Mouse (Mus musculus) gastrocnemius, postnatal 10 days (tissue): ENCODE data around the gene Acot7. TPM values are rescaled to one million over a fixed set of nuclear protein-coding genes. Genes with fewer than 3 reads are reported as not detected.
A peak's percentile ranks its signal among the peaks of the same experiment; 100 is the strongest.

ENCODE experiments used
- DNase-seq: peaks from one replicate; pipeline ENCODE4 v3.0.0; 2021; ENCODE audit warnings: mixed read lengths
- long read RNA-seq, 2 experiments: library from polyadenylated mRNA; stranded (forward); transcript quantifications; one replicate each; pipeline ENCODE4 v2.0.0; 2021
- total RNA-seq, 2 experiments: library from RNA; stranded (reverse); gene quantifications; 2 replicates each; pipeline ENCODE4 v1.2.3; 2021

Gene Acot7
- 10 to 100 TPM; 11.9 to 14.1 TPM for total RNA-seq
- long read RNA-seq, experiment 1, transcript Acot7-202 (9 exons, 1,457 nt) = major isoform, 11 of 26 reads
- long read RNA-seq, experiment 1, partial matches to known transcripts = 2 of 26 reads
- long read RNA-seq, experiment 1, other reads (novel, unspliced or antisense) = 12 of 26 reads
- long read RNA-seq, experiment 2, partial matches to known transcripts = 1 of 18 reads
- long read RNA-seq, experiment 2, other reads (novel, unspliced or antisense) = 11 of 18 reads

DNA sequence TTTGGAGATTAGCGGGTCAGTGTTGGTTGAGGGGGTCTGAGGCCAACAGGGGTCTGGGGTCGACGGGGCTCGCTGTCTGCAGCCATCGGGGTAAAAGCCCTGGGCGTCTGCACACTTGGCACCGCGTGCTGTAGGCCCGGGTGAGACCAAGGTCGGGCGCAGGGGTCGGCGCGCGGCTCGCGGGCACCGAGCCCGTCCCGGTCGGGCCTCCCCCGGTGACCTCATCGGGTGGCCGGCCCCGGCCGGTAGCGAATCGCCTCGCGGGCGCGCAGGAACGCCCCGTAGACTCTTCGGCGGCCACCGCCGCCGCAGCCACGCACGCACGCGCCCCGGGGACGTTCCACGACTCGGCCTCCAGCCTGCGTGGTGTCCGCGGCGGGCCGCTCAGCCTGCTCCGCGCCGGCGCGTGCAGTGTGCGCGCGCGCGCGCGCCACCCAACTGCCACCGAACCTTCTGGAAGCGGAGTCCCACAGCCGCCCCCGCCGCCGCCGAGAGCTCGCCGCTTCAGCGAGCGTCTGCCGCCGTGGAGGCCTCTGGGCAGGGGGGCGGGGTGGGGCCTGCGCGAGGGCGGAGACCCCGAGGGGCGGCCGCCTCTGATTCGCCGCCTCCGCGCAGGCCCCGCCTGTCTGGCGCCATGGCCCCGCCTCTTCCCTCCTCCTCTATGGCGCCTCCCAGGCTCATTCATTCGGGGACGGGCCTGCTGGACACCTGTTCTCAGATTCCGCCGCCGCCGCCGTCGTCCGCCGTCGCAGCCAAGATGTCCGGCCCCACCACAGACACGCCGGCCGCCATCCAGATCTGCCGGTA is at the start of gene Acot7:
Gene Acot7, plus strand, starts transcription at position 598 of the 807 bp plus-strand sequence.
- DNase-seq = peak; percentile 94

DNA sequence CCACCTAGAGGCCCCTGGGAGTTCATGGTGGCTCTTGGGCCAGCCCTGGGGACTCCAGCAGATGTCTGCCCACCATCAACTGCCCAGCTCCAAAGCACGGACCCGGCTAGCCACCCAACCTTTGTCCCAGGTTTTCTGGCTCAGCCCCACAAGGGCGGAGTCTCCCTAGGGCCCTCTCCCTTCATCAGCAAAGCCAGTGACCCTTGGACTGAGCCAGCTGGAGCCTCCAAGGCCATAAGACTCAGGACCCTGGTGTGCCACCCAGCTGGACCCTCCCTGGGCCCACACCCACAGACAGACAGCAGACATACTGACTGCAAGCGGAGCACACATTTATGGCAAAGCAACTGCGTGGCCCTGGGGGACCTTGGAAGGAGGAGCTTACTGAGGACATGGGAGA is 49.1 kb upstream of the Acot7 start:
- DNase-seq = no peak

DNA sequence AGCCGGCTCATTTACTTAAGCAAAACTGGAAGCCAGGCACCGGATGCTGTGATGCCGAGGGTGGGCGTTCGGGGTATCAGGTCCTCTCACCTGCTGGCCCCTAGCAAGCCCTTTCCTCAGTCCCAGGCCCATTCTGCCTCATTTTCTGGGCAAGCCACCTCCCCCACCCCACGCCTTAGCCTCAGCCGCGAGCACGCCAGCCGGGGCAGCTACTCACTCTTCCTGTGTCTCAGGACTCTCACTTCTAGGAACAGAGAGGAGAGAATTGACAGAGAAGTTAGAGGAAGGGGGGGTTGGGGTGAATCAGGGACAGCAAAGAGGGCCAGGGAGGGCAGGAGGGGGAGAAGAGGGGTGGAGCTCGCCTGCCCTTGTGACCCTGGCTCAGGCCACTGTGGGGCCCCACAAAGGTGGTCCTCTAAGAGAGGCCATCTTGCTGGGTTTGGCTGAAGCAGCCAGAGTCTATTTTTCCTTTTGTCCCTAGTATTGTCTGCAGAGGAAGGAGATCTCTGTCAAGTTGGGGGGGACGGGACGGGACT is 48.5 kb upstream of the Acot7 start:
- DNase-seq = no peak

DNA sequence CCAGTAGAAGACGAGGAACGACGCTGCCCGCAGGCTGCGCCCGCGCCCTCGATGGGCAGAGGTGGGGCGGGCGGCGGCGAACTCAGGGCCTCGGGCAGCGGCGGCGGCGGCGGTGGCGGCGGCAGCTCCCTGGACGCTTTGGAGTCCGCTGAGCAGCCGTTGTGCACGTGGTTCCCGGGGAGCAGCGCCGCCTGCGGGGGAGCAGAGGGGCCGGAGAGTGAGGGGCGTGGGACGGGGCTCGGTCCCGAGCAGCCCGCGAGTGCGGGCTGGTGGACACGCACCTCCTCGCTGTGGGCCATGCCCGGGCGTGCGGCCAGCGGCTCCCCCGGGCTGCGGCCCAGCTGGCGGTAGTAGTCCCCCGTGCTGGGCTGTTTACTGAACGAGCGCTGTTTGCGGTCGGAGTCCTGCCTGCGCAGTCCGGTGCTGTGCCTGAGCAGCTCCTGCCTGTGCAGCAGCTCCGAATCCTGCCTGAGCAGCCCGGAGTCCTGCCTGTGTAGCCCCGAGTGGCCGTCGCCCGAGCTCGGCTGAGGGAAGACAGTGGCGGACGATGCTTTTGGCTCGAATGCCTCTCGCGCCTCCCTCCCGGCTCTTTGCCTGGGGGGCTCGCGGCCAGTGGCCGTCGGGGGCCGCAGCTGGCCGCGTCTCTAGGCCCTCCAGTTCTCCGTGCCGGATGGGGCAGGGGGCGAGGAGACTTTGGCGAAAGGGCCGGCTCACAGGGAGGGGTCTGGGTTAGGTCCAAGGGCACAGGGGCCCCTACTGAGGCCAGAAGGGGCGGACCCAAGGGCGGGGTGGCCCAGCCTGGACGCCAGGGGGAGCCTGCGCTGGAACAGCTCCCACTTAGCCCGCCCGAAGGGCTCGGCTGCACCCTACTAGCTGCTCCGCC is 46.9 kb upstream of the Acot7 start:
- peak; percentile 75 for DNase-seq

DNA sequence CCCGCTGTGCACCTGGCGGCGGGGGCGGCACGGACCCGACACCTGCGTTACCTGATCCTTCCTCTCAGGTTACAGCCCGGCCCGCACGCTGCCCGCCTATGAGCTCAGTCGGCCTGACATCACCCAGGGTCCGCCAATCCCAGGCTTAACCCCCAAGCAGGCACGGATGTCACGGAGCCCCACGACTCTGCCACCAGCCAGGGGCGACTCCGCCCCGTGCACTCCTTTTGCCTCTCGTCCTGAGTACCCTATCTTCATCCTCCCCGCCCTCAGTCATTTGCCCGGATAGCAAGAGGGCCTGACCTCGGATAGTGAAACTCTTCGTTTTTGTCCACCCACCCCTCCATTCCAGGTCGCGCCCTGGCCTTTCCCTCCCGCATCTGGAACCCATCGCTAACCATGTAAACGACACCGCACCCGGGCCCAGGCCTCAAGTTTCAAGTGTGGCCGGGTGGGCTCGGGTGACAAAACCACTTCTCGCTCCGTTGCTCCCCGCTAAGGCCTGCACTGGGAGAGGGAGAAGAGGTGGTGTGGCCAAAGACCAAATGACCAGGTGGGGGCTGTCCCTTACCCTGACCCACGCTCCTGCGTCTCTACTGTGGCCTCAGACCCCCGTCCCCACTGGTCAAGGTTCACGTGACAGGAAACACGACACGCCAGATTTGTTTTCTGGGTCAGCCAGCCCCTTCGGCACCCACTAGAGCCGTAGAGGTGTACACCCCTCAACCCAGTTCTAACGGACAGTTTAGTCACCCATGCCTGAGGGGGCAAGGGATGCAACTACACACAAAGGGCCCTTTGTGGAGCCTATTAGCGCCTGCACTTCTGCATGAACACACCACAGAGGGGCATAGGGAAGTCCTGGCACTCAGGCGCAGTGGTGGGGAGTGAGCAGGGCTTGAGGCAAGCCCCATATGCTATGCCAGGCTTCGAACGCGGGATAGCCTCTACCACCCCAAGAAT is 45.8 kb upstream of the Acot7 start:
- no peak for DNase-seq

DNA sequence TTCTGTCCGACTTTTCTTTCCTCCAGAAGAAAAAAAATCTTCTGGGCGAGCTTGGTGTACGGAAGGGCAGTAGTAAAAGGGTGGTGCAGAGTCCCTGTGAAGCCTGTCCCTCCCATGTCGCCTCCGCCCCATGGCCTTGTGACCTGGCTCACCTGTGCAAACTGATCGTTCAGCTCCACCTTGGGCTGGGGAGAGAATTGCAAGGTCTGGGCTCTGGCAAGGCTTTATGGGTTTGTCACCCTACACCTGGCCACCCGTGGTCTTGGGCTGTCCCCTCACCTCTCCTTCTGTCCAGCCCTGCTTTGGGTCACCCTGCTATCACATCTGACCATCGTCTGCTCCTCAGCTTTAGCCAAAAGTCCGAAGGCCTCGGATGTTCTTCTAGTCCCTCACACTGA is 45.2 kb upstream of the Acot7 start:
- DNase-seq = no peak

DNA sequence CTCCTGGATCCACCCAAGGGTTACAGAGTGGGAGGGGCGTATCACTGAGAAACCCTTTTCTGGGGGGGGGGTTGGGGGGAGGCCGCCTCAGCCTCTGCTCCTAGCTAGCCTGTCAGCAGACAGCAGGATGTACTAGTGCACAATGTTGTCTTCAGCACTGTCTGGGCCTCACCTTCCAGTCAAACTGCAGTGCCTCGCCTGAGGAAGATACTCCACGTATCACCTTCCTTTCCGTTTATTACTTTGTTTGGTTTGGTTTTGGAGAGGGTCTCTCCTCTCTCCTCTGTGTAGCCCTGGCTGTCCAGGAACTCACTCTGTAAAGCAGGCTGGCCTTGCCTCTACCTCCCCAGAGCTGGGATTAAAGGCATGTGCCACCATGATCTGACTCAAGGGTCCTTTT is 44.7 kb upstream of the Acot7 start:
- no peak for DNase-seq

DNA sequence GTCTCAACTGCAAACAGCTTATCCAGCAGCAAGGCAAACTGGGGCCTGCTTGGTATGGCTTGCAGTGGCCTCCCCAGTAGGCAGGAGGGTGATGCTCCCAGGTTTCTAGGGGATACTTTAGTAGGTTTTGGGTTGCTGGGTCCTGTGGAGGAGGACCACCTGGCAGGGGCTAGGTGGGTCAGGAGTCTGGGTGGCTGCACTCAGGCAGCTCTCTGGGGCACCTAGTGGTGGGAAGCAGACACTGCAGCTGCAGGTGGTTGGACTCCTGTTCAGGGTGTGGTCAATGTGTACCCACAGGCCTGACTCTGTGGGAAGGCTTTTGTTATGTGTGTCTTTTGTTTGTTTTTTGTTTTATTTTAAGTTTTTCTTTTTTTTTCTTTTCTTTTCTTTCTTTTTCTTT is 43.4 kb upstream of the Acot7 start:
- no peak for DNase-seq

DNA sequence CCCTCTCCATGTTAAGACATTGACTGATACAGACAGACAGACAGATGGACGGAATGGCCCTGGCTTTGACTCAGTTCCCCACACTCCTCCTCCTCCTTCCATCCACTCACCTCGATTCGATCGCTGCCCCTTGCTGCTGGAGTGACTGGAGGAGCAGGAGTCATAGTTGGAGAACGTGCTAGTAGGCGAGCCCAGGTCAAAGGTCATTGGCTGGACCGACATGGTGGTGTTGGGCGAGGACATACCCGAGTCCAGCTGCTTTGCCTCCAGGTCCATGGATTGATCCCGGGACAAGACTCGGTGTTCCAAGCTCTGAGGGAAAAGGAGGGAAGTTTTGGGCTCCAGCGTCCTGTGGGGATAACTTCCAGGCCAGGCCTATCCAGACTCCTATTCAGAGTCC is 42.6 kb upstream of the Acot7 start:
- no peak for DNase-seq

DNA sequence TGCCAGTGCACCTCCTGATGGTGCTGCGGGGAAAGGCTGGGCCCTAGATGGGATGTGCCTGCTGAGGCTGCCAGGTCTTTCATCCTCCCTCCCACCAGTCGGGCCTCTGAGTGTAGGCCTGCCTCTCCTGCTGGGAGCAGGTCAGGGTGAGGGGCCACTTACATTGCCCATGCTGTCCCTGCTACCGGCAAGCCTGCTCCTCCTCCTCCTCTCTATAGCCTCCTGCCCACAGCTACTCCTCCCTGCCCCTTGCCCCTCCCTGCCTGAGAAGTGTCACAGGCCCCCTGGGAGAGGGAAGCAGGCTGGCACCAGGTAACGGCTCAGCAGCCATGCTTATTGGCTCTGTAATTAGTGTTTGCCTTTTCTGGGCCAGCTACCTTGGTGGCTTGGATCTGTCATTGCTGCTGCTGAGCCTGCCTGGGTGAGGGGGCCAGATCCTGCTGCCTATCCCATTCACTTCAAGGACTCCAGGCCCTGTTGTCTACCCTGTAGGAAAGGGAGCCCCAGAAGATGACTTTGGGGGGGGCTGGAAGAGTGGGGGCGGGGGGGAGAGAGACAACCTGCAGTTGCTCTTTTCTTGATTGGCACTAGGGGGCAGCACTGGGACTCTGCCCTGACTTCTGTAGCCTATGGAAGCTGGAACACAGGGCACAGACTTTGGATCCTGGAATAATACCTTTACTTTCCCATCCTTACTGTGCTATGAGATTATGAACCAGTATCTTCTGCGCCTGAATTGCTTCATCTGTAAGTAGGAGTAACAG is 41.6 kb upstream of the Acot7 start:
- DNase-seq = no peak

DNA sequence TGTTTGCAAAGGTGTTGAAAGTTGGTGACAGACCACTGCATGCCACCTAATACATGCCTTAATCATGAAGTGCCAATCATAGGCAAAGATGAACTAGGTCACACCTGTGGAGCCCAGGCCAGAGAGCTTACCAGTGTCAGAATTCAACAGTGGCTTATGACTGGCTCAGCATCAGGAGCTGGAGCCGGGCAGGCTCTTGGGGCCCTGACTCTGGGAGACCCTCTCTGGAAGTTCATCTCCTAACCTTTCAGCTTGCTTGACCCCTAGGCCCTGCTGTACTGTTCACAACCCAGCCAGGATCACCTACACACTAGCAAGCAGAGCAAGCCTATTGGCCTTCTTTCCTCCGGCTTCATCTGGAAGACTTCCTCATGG is 41.1 kb upstream of the Acot7 start:
- no peak for DNase-seq

DNA sequence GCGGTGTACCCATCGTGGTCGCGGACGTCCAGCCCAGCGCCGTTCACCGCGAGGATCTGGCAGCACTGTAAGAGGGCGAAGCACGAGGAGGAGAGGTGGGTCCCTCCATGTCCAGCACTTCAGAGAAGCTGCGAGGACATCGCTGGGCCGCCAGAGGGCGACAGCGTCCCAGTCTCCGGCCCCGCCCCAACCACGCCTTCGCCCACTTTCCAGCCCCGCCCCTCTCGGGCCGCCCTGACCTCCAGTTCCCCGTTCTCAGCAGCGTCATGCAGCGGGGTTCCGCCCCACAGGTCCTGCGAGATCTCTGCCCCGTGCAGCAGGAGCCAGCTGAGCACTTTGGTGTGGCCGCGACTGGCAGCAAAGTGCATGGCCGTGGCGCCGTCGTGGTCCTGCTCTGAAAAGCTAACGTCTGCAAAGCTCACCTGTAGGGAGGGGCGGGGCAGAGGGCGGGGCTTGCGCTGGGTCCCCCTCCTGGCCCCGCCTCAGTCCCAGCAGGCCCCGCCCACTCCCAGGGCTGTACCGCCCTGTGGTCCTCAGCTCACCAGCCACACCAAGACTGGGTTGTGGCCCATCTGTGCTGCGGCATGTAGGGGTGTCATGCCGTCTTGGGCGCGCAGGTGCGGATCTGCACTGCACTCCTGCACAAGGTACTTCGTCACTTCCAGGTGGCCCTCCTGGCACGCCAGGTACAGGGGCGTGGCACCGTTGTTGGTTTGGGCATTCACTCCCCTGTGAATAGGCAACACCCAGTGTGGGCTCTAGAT is 39.3 kb upstream of the Acot7 start:
- DNase-seq = peak; percentile 91

DNA sequence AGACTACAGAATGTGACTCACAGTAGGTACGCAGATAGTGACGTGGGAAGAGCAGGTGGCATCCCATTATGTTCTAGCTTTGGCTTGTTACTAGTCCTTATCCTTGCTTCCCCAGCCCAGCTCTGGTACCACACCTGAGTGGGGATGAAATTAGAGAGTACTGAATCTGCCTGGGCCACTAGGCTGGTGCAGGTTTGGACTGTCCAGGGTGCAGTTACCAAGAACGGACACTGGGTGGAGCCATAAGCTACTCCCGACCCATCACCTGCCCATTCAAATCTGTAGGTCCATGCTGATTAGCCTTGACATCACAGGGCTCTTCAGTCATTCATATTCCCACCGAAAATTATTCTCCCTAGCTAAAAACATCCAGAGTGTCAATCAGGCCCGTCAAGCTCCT is 37.5 kb upstream of the Acot7 start:
- no peak for DNase-seq

DNA sequence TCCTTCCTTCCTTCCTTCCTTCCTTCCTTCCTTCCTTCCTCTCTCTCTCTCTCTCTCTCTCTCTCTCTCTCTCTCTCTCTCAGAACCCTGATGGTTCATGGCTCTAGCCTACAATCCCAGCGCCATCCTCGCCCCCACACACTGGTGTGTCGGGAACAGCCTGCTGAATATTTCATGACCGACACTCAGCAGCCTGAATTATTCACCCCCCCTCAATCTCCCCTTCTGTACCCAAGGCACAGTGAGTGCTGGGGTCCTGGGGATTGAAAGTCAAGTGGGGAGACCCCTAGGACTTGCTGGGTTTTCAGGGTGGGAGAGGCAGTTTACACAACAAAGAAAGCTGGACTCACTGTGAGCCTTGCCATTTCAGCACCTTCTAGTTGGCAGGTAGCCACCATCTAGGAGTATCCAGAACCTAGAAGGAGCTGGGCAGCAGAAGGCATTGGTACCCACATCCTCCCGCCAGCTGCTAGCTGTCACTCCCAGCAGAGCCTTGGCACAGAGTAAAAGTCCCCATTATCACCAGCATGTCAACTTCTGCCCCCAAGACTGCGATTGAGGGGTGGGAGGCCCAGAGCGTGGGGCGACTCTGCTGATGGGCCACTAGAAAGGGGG is 36.3 kb upstream of the Acot7 start:
- no peak for DNase-seq

DNA sequence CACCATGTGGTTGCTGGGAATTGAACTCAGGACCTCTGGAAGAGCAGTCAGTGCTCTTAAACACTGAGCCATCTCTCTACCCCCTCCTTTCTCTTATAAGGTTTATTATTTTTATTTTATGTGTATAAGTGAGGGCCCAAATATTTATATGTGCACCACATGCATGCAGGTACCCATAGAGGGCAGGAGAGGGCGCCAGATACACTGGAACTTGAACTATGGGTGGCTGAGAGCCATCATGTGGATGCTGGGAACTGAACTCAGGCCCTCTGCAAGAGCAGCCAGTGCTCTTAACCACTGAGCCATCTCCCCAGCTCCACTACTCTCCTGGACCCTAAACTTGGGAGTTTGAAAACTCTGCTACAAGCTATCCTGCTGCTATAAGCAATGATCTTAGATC is 34.3 kb upstream of the Acot7 start:
- DNase-seq = no peak

DNA sequence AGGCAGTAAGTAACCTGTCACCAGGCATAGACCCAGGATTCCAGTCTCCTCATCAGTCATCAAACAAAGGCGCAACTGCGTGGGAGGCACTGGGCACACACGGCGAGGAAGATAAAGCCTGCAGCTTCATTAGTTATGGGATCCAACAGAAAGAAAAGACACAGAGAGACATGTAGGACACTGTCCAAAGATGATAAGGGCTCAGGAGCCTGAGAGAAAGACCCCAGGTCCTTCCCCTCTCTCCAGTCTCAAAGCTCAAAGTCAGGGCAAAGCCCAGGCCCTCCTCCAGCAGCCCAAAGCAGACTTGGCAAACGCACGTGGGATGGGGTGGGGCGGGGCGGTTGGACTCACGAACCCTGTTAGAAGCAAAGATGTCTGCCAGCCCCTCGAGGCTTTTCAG is 32.5 kb upstream of the Acot7 start:
- DNase-seq = no peak

DNA sequence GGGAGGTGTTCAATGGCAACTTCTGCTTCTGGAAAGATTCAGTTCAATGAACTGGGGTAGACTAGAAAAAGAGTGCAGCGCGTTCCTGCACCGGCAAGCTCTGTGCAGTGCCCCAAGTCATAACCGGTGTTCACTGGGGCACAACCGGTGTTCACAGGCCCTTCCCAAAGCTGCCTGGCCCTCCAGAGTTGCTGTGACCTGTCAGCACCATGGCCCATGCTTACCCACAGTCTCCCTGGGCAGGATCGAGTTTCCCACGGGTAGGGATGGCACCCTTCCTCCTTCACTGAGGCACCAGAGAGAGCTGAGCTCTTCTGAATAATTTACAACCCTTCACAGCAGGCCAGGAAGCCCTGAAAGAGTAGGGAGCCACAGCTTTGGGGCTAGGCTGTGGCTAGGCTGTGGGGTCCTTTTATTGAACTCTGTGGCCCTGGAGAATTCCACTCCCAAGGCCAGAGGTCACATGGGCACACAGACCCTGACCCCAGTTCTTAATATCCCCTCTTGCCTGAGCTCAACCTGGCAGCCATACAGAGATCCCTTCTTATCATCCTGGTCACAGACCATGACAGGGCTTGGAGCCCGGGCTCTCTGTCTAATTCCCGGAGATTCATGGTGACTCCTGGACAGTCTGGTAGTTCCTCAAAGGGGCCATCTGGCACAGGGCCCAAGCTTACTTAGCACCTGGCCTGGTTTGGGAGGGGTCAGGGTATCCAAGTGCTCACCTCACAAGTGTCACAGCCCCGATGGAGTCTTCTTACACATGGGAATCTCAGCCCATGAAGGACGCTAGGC is 31.7 kb upstream of the Acot7 start:
- DNase-seq = no peak

DNA sequence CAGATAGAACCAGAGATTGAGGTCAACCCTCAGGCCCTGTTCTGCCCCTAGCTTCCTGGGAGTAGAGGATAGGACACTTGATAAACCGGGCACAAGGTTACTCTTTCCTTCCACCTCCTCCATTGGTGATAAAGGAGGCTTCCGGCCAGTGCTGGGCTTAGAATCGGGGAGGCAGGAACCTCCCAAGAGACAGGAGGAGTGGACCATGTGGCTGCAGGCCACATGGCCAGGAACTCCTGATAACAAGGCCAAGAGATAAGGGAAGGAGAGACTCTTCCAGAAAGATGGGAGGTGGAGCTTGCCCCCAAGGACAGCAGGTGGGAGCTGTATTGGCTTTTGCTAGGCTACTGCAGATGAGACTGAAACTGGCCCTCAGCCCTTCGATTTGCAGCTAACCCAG is 27.4 kb upstream of the Acot7 start:
- no peak for DNase-seq
